Mouse (Mus musculus): ENCODE measurements around the gene Odf4. TPM values are rescaled to one million over a fixed set of nuclear protein-coding genes. Genes with fewer than 3 reads are reported as not detected.

The Odf4 gene
- polyA plus RNA-seq, 1 experiment from 2014 or later, result not detected

DNA sequence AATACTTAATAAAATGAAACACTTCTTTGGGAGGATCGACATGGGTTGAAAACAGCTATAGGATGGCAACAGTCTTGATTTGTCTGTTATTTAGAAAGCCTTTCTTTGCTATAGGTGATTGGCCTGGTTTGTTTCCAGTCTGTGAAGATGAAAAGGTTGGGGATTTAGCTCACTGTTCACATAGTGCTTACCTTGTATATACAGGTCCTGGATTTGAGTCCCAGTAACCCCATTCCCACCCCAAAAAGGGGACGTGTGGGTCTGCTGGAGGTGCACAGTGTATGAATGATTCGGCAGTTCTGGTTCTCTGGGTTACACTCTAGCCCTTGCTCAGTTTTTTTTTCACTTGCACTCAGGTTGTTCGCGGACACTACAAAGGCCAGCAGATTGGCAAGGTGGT lies 24.1 kb downstream of the Odf4 start:
- DNase-seq (ENCODE audit: low spot score) (no peak), ATAC-seq (no peak)
- Histone ChIP-seq H3K27me3 (replicated peaks; ENCODE audit: control insufficient read depth, insufficient read depth, low read length) (no peaks in the 10 kb centered on the region), H3K4me3 (ENCODE audit: low read depth, low read length) (peak overlapping the region; percentile 66), H3K9me3 (replicated peaks; ENCODE audit: control insufficient read depth, low read length) (no peaks in the 10 kb centered on the region), H3K9ac (ENCODE audit: low read length) (peak overlapping the region; percentile 96), H3K4me1 (ENCODE audit: control insufficient read depth, insufficient read depth, low read length) (peaks cover 5% of the 10 kb centered on the region; the same call in 1 of the 2 replicates), H3K36me3 (ENCODE audit: control insufficient read depth, insufficient read depth, low read length) (peaks cover 55% of the 10 kb centered on the region), H3K27ac (ENCODE audit: low read depth, low read length) (no peak overlapping the region), H3K4me2 (ENCODE audit: low read length) (peak overlapping the region; percentile 58)
- WGBS, result 85% methylated on average over 5 of the region's 5 CpGs

DNA sequence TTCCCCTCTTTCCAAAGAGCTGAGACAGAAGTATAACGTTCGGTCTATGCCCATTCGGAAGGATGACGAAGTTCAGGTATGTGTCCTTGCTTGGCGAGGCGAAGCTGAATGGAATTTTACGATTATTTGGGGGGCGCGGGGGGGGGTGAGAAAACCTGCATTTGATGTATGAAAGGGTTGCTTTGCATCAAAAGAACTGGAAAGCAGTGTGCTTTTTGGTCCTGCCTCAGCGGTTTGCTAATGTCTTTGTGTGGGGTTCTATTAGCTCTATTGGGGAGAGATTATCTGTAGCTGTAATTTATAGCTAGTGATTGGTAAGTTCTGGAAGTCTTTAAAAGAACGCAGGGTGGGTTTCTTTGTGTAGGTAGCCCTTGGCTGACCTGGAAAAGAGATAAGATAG lies 24.5 kb downstream of the Odf4 start:
- Histone ChIP-seq H3K9me3 (replicated peaks; ENCODE audit: control insufficient read depth, low read length) (no peaks in the 10 kb centered on the region), H3K9ac (ENCODE audit: low read length) (peak overlapping the region; percentile 96), H3K27ac (ENCODE audit: low read depth, low read length) (no peak overlapping the region), H3K4me2 (ENCODE audit: low read length) (peak overlapping the region; percentile 58), H3K27me3 (replicated peaks; ENCODE audit: control insufficient read depth, insufficient read depth, low read length) (no peaks in the 10 kb centered on the region), H3K4me1 (ENCODE audit: control insufficient read depth, insufficient read depth, low read length) (peaks cover 5% of the 10 kb centered on the region; the same call in 1 of the 2 replicates), H3K4me3 (ENCODE audit: low read depth, low read length) (peak overlapping the region; percentile 66), H3K36me3 (ENCODE audit: control insufficient read depth, insufficient read depth, low read length) (peaks cover 50% of the 10 kb centered on the region)
- ATAC-seq, result no peak
- 3% methylated on average over 11 of the region's 11 CpGs for WGBS
- no peak for DNase-seq (ENCODE audit: low spot score)

DNA sequence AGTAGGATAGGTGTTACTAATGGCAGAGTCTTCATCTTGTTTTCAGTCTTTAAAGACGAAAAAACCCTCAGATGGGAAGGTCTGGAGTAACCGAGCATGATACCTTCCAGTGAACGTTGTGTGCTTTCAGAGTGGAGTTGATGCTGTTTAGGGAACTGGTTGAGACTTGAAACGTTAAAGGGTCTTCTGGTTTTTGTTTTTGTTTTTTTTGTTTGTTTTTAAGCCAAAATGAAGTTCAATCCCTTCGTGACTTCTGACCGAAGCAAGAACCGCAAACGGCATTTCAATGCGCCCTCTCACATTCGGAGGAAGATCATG lies 24.9 kb downstream of the Odf4 start:
- WGBS, result under 1% methylated on average over 10 of the region's 10 CpGs
- DNase-seq (ENCODE audit: low spot score), result no peak
- H3K4me1 ChIP-seq (ENCODE audit: control insufficient read depth, insufficient read depth, low read length), result peaks cover 5% of the 10 kb centered on the region; the same call in 1 of the 2 replicates
- H3K9me3 ChIP-seq (replicated peaks; ENCODE audit: control insufficient read depth, low read length), result no peaks in the 10 kb centered on the region
- peak overlapping the region; percentile 66 for H3K4me3 ChIP-seq (ENCODE audit: low read depth, low read length)
- peak overlapping the region; percentile 96 for H3K9ac ChIP-seq (ENCODE audit: low read length)
- ATAC-seq, result no peak
- peak overlapping the region; percentile 58 for H3K4me2 ChIP-seq (ENCODE audit: low read length)
- peak overlapping the region; percentile 90; the same call in 1 of the 2 replicates for H3K27ac ChIP-seq (ENCODE audit: low read depth, low read length)
- H3K36me3 ChIP-seq (ENCODE audit: control insufficient read depth, insufficient read depth, low read length), result peaks cover 47% of the 10 kb centered on the region
- no peaks in the 10 kb centered on the region for H3K27me3 ChIP-seq (replicated peaks; ENCODE audit: control insufficient read depth, insufficient read depth, low read length)

DNA sequence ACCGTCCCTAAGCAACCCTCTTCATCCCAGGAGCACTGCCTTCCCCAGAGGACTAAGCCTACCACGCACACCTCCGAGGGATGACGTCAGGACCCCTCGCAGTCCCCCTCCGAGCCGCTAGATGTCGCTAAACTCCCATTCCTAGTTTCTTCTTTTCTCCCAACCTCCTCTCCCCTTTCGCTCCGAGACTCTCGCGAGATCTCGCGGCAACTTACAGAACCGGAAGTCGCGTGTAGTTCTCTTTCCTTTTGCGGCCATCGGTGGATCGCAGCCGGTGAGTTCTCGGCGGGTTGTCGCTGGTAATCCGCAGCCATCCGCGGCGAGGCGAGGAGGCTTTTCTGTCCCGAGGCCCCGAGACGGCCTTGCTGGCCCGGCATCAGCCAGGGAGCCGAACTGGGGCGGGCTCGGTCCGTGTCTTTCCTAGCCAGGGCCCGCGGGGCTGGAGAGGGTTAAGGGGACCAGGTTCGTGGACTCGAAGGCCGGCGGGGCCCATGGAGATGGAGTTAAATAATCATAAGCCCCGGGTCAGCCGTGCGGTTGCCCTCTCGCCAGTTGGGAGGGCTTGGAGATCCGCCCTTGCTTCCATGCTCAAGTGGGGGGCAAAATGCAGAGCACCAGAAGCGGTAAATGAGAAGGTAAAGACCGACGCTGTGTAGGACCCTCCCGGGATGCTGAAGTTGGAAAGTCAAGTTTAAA lies 25.4 kb downstream of the Odf4 start, which contains the start of gene Rpl26:
Rpl26 (plus strand) TSS at position 233 of the 696 bp plus-strand sequence.
- peak within 1 kb of the TSS; percentile 90 for H3K27ac ChIP-seq (ENCODE audit: low read depth, low read length)
- WGBS, result under 1% methylated on average over 52 of the region's 52 CpGs
- ATAC-seq (peak; percentile 89), DNase-seq (ENCODE audit: low spot score) (peak; percentile 99)
- H3K36me3 ChIP-seq (ENCODE audit: control insufficient read depth, insufficient read depth, low read length), result peaks cover 42% of the 10 kb centered on the region
- H3K9ac ChIP-seq (ENCODE audit: low read length), result peak within 1 kb of the TSS; percentile 96
- peak within 1 kb of the TSS; percentile 60 for H3K4me2 ChIP-seq (ENCODE audit: low read length)
- H3K4me1 ChIP-seq (ENCODE audit: control insufficient read depth, insufficient read depth, low read length), result peaks cover 5% of the 10 kb centered on the region; the same call in 1 of the 2 replicates
- H3K4me3 ChIP-seq (ENCODE audit: low read depth, low read length), result peak within 1 kb of the TSS; percentile 66
- H3K9me3 ChIP-seq (replicated peaks; ENCODE audit: control insufficient read depth, low read length), result no peaks in the 10 kb centered on the region
- H3K27me3 ChIP-seq (replicated peaks; ENCODE audit: control insufficient read depth, insufficient read depth, low read length), result no peaks in the 10 kb centered on the region

DNA sequence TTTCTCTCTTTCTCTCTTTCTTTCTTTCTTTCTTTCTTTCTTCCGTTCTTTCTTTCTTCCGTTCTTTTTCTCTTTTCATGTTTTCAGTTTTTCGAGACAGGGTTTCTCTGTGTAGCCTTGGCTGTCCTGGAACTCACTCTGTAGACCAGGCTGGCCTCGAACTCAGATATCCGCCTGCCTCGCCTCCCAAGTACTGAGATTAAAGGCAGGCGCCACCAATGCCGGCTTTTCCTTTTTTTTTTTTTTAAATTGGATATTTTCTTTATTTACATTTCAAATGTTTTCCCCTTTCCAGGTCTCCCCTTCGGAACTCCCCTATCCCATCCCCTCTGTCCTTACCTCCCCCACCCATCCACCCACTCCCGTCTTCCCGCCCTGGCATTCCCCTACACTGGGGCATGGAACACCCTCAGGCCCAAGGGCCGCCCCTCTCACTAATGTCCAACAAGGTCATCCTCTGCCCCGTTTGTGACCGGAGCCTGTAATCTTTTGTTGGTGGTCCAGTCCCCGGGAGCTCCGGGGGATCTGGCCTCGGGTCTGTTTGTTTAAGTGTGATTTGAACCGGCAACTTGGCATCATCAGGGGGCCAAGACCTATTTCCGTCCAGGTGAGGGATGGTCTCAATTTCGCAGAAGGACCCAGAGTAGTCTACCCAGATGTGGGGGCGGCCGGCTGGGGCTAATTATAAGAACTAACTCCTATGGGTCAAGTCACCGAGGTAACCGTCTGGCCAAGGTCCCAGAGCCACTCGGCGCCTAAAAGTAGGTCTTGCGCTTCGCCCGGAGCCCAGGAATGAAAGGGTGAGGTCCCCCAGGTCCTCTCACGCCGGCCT lies 26.1 kb downstream of the Odf4 start:
- H3K9ac ChIP-seq (ENCODE audit: low read length), result peak overlapping the region; percentile 52
- no peaks in the 10 kb centered on the region for H3K27me3 ChIP-seq (replicated peaks; ENCODE audit: control insufficient read depth, insufficient read depth, low read length)
- peak overlapping the region; percentile 60 for H3K4me2 ChIP-seq (ENCODE audit: low read length)
- peaks cover 35% of the 10 kb centered on the region for H3K36me3 ChIP-seq (ENCODE audit: control insufficient read depth, insufficient read depth, low read length)
- H3K4me1 ChIP-seq (ENCODE audit: control insufficient read depth, insufficient read depth, low read length), result peaks cover 5% of the 10 kb centered on the region; the same call in 1 of the 2 replicates
- H3K9me3 ChIP-seq (replicated peaks; ENCODE audit: control insufficient read depth, low read length), result no peaks in the 10 kb centered on the region
- no peak overlapping the region for H3K27ac ChIP-seq (ENCODE audit: low read depth, low read length)
- H3K4me3 ChIP-seq (ENCODE audit: low read depth, low read length), result peak overlapping the region; percentile 66
- no peak for DNase-seq (ENCODE audit: low spot score)
- 29% methylated on average over 31 of the region's 31 CpGs for WGBS
- peak; percentile 24; the same call in 1 of the 2 replicates for ATAC-seq

DNA sequence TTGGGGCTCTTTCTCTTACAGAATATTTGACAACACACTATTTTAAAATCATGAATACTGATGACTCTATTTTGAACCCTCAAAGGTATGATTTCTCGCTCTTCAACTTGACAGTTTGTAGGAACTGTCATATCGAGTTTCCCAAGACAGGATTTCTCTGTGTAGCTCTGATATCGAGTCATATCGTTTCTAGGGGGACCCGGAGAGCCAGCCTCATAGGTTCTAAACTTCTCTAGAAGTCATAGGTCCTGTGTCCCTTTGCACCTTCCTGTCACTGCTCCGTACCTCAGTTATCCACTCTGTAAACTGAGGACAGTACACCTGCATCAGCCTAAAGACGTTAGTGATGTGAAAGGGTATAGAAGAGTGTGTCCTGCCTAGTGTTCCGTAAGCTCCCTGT lies 27.1 kb downstream of the Odf4 start:
- no peak for ATAC-seq
- no peak overlapping the region for H3K4me3 ChIP-seq (ENCODE audit: low read depth, low read length)
- no peaks in the 10 kb centered on the region for H3K9me3 ChIP-seq (replicated peaks; ENCODE audit: control insufficient read depth, low read length)
- no peak overlapping the region for H3K9ac ChIP-seq (ENCODE audit: low read length)
- H3K27me3 ChIP-seq (replicated peaks; ENCODE audit: control insufficient read depth, insufficient read depth, low read length), result no peaks in the 10 kb centered on the region
- H3K27ac ChIP-seq (ENCODE audit: low read depth, low read length), result no peak overlapping the region
- H3K4me2 ChIP-seq (ENCODE audit: low read length), result no peak overlapping the region
- peaks cover 5% of the 10 kb centered on the region; the same call in 1 of the 2 replicates for H3K4me1 ChIP-seq (ENCODE audit: control insufficient read depth, insufficient read depth, low read length)
- 89% methylated on average over 8 of the region's 8 CpGs for WGBS
- H3K36me3 ChIP-seq (ENCODE audit: control insufficient read depth, insufficient read depth, low read length), result peaks cover 25% of the 10 kb centered on the region
- no peak for DNase-seq (ENCODE audit: low spot score)

DNA sequence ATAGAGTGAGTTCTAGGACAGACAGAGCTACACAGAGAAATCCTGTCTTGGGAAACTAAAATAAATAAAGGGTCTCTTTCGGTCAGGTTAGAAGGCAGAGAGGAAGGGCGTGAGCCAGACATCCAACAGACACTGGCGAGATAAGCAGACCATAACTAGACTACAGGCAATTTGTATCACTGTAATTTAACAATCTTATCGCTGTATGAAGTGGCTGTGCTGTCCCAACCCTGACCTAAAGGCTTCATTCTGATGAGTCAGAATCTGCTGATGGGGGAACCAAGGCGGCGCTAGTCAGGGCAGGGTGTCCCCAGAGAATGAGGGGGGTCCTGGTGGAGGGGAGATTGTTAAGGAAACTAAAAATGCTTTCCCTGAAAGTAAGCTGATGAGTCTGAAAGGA lies 28.1 kb downstream of the Odf4 start:
- H3K9me3 ChIP-seq (replicated peaks; ENCODE audit: control insufficient read depth, low read length), result no peaks in the 10 kb centered on the region
- no peak overlapping the region for H3K27ac ChIP-seq (ENCODE audit: low read depth, low read length)
- no peak for ATAC-seq
- no peak overlapping the region for H3K9ac ChIP-seq (ENCODE audit: low read length)
- no peak overlapping the region for H3K4me3 ChIP-seq (ENCODE audit: low read depth, low read length)
- WGBS, result 93% methylated on average over 6 of the region's 6 CpGs
- H3K36me3 ChIP-seq (ENCODE audit: control insufficient read depth, insufficient read depth, low read length), result peaks cover 16% of the 10 kb centered on the region
- DNase-seq (ENCODE audit: low spot score), result no peak
- H3K4me1 ChIP-seq (ENCODE audit: control insufficient read depth, insufficient read depth, low read length), result peaks cover 5% of the 10 kb centered on the region; the same call in 1 of the 2 replicates
- no peak overlapping the region for H3K4me2 ChIP-seq (ENCODE audit: low read length)
- H3K27me3 ChIP-seq (replicated peaks; ENCODE audit: control insufficient read depth, insufficient read depth, low read length), result no peaks in the 10 kb centered on the region

DNA sequence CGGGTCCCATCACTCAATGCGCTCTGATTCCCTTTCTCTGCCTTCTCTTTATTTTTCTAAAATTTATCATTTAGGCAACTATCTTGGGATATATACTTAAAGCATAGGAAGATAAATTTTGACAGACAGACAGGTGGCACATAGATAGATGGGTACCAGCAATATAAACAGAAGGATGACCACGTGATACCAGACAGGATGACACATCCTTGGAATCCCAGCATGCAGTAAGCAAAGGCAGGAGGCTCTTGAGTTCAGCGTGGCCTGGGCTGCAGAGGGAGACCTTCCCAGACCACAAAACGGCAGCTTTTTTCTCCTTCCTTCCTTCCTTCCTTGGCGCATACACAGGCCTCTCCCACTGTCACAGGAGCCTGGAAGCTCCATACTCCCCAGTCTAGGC lies 29.0 kb downstream of the Odf4 start:
- H3K4me1 ChIP-seq (ENCODE audit: control insufficient read depth, insufficient read depth, low read length), result peaks cover 5% of the 10 kb centered on the region; the same call in 1 of the 2 replicates
- peaks cover 6% of the 10 kb centered on the region for H3K36me3 ChIP-seq (ENCODE audit: control insufficient read depth, insufficient read depth, low read length)
- no peak overlapping the region for H3K27ac ChIP-seq (ENCODE audit: low read depth, low read length)
- ATAC-seq (no peak), DNase-seq (ENCODE audit: low spot score) (no peak)
- H3K9me3 ChIP-seq (replicated peaks; ENCODE audit: control insufficient read depth, low read length), result no peaks in the 10 kb centered on the region
- H3K4me3 ChIP-seq (ENCODE audit: low read depth, low read length), result no peak overlapping the region
- H3K4me2 ChIP-seq (ENCODE audit: low read length), result no peak overlapping the region
- WGBS, result 77% methylated on average over 6 of the region's 6 CpGs
- no peaks in the 10 kb centered on the region for H3K27me3 ChIP-seq (replicated peaks; ENCODE audit: control insufficient read depth, insufficient read depth, low read length)
- no peak overlapping the region for H3K9ac ChIP-seq (ENCODE audit: low read length)

All from forebrain, embryonic 14.5 days (tissue).